Mouse (Mus musculus): ENCODE measurements around the gene 2210010C04Rik.
"Not testable (repeated sequence)": the region's sequence is repeated elsewhere in the genome, so short reads cannot be mapped to it uniquely, and the experiment has no call there.

2210010C04Rik gene

GRCm38 (mm10) chr6:41025873-41026650, 9.2 kb downstream of the 2210010C04Rik start:
- no peak for DNase-seq (ENCODE audit: extremely low read depth, low read depth, low spot score)

DNA sequence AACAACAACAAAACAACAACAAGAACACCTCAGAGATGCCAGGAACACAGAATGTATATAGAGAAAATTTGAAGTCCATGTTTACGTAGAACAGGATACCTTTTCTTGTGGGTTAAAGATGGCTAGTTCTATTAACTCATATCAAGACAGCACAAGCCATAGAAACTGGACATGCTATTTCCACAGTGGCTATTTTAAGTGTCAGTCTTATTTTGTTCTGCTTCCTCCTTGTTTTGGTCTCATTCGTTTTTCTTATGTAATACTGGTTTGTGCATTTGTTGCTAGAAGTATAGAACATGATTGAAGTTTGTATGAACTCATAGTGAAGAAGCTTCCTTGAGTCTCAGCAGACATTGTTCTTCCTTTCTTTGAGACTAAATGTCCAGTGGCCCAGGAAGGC, 16.2 kb downstream of the 2210010C04Rik start:
- no peak for DNase-seq (ENCODE audit: extremely low read depth, low read depth, low spot score)

DNA sequence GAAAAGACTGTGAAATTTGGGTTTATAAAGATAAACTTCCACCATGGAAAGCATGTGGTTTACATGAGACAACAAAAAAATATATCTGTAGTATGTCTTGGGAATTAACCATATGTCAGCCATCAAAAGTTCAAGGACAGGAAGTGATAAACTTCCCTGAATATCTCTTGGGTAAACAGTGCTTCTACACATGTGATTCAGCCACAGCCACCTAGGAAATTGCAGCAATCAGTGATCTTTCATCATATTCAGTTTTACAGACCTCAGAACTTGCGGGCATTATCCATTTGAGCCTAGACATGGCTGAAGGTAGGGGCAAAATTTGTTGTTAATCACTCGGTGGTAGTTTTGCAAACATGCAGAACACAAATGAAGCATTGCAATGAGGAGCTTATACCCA, 16.7 kb downstream of the 2210010C04Rik start:
- no peak for DNase-seq (ENCODE audit: extremely low read depth, low read depth, low spot score)

DNA sequence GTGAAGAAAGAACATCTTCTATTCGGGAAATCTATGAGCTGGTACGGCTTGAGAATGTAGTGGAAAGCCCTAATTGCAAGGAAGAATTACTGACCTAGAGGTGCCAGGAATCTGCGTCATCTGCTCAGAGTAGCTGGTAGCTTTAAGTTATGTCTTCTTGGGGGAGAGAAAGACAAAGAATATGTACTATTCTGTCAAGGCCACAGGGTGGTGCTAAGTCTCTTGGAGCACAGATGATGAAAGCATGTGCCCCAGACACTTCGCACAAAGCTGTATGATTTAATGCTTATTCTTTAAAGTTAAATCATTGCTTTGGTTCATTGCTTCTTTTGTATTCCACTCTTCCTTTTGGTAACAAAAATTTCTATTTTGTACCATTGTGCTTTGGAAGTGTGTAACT, 20.2 kb downstream of the 2210010C04Rik start:
- DNase-seq (ENCODE audit: extremely low read depth, low read depth, low spot score), result no peak

DNA sequence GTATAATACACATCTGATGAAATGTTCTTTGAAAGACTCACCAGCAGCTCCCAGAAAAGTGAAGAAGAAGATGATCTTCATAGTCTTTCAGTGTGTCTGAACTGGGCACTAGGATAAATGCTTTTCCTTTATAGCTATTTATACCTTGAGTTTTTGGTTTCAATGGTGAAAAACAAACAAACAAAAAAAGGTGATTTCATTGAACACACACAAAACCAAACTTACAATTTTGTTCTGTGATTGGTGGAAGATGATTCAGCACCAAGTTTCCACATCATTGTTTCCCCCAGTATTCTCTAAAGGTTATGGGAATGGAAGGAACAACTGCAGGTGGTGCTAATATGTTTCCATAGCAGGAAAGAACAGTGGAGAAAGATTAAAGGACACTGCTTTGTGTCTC, 35.9 kb downstream of the 2210010C04Rik start, which contains the start of gene Gm2663:
TSS of gene Gm2663 (minus strand) at position 101 of the 400 bp plus-strand sequence.
- not testable (repeated sequence) for DNase-seq (ENCODE audit: extremely low read depth, low read depth, low spot score)

Measured in fat pad, adult 2 months (tissue).